Mouse (Mus musculus): ENCODE data around the gene Glb1. TPM values are rescaled to one million over a fixed set of nuclear protein-coding genes. Genes with fewer than 3 reads are reported as not detected.
"Not testable (repeated sequence)": the region's sequence is repeated elsewhere in the genome, so short reads cannot be mapped to it uniquely, and the experiment has no call there.

The Glb1 gene
- polyA plus RNA-seq, 2 experiments: 10.2 to 13.1 TPM

DNA sequence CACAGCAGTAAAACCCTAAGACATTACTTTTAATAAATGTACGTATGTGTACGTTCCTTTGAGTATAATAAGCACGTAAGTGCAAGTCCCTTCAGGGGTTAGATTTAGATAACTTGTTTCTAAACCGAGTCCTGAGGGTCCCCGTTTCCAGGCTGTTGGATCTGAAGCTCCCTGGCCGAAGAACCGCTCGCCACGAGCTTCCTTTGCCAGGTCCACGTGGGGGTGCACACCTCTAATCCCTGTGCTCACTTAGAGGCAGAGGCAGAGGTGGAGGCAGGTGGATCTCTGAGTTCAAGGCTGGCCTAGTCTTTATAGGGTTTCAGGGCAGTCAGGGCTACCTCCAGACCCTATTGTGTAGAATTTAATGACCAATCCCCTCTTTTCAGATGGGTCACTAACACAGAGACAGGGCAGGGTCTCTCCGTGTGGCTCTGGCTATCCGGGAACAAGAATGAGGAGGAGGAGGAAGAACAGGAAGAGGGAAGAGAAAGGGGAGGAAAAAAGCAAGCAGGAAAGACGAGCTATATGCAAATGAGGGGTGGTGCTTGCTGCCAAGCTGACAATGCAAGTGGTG, 117.1 kb downstream of the Glb1 start:
- H3K9me3 ChIP-seq (ENCODE audit: control insufficient read depth, low read length): peaks cover 1% of the 10 kb centered on the region; the same call in 1 of the 2 replicates
- H3K4me3 ChIP-seq (ENCODE audit: insufficient read depth in 1 of 2, low read depth in 2 of 2, low read length in 2 of 2): no peak overlapping the region
- TF ChIP-seq CTCF (IDR thresholded peaks at IDR 0.05; ENCODE audit: low read depth) (no peak), EP300 (IDR thresholded peaks at IDR 0.05; ENCODE audit: low read depth) (no peak)
- no peak overlapping the region for H3K9ac ChIP-seq (replicated peaks)
- H3K36me3 ChIP-seq (replicated peaks; ENCODE audit: control insufficient read depth, insufficient read depth, low read depth): peaks cover under 1% of the 10 kb centered on the region; the same call in 1 of the 2 replicates
- no peaks in the 10 kb centered on the region for H3K27me3 ChIP-seq (ENCODE audit: control insufficient read depth, insufficient read depth, low read length)
- no peak overlapping the region for H3K27ac ChIP-seq
- H3K4me2 ChIP-seq (ENCODE audit: low read depth): no peak overlapping the region
- WGBS (ENCODE audit: insufficient replicate concordance): 58% methylated on average over 13 of the region's 13 CpGs
- ATAC-seq (ENCODE audit: insufficient read depth) (no peak), DNase-seq (ENCODE audit: low read depth in 3 of 3, low spot score in 3 of 3) (no peak)
- 0 out of 4 replicates have a peak, but pooled peaks cover 0 to 2% of the 10 kb centered on the region in 2 experiments for H3K4me1 ChIP-seq (replicated peaks; ENCODE audit: control insufficient read depth in 2 of 2, insufficient read depth in 2 of 2, low read length in 1 of 2)

DNA sequence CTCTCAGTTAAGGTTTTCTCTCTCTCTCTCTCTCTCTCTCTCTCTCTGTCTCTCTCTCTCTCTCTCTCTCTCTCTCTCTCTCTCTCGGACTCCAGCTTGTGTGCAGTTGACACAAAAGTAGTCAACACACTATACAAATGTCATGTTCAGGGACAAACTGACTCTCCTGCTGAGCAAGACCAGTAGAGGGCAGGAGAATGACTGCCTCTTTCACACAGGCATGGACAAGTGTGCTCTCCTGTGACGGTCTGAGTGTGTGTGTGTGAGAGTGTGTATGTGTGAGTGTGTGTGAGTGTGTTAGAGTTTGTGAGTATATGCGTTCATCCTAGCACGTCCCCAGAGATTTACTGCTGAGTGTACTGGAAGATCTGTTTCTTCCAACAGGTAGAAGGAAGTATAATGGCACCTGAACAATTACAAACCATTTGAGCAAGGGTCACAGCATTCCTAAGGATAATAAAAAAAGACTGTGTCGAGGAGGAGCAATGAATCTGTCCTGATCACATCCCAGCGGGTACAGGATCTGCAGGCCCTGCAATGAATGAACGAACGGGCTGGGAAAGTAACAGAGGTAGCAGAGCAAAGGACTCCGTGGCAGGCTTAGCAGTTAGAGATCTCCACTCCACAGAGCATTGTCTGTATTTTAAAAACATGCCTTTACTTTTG, 118.1 kb downstream of the Glb1 start:
- H3K9me3 ChIP-seq (ENCODE audit: control insufficient read depth, low read length): no peaks in the 10 kb centered on the region
- H3K27ac ChIP-seq: no peak overlapping the region
- no peak overlapping the region for H3K4me3 ChIP-seq (ENCODE audit: insufficient read depth in 1 of 2, low read depth in 2 of 2, low read length in 2 of 2)
- 0 out of 4 replicates have a peak, but pooled peaks cover 0 to 2% of the 10 kb centered on the region in 2 experiments for H3K4me1 ChIP-seq (replicated peaks; ENCODE audit: control insufficient read depth in 2 of 2, insufficient read depth in 2 of 2, low read length in 1 of 2)
- no peak overlapping the region for H3K9ac ChIP-seq (replicated peaks)
- H3K27me3 ChIP-seq (ENCODE audit: control insufficient read depth, insufficient read depth, low read length): no peaks in the 10 kb centered on the region
- 52% methylated on average over 9 of the region's 9 CpGs for WGBS (ENCODE audit: insufficient replicate concordance)
- TF ChIP-seq CTCF (IDR thresholded peaks at IDR 0.05; ENCODE audit: low read depth): peak; percentile 47
- TF ChIP-seq EP300 (IDR thresholded peaks at IDR 0.05; ENCODE audit: low read depth): no peak
- no peak for ATAC-seq (ENCODE audit: insufficient read depth)
- H3K4me2 ChIP-seq (ENCODE audit: low read depth): no peak overlapping the region
- DNase-seq (ENCODE audit: low read depth in 3 of 3, low spot score in 3 of 3): no peak
- no peaks in the 10 kb centered on the region for H3K36me3 ChIP-seq (replicated peaks; ENCODE audit: control insufficient read depth, insufficient read depth, low read depth)

DNA sequence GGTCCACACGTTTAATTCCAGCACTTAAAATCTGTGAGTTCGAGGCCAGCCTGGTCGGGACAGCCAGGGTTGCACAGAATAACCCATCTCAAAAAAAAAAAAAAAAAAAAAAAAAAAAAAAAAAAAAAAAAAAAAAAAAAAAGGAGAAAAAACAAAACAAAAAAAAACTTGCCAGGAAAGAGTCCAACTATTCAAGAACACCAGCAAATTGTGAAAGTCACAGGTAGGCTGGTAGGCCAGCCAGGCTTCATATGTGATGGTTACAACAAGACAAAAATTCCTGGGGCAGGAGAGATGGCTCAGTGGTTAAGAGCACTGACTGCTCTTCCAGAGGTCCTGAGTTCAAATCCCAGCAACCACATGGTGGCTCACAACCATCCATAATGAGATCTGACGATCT, 119.7 kb downstream of the Glb1 start:
- WGBS (ENCODE audit: insufficient replicate concordance): 54% methylated on average over 4 of the region's 4 CpGs
- not testable (repeated sequence) for H3K4me1 ChIP-seq (replicated peaks; ENCODE audit: control insufficient read depth in 2 of 2, insufficient read depth in 2 of 2, low read length in 1 of 2); DNase-seq (ENCODE audit: low read depth in 3 of 3, low spot score in 3 of 3); H3K27ac ChIP-seq; H3K36me3 ChIP-seq (replicated peaks; ENCODE audit: control insufficient read depth, insufficient read depth, low read depth); H3K9me3 ChIP-seq (ENCODE audit: control insufficient read depth, low read length); H3K4me2 ChIP-seq (ENCODE audit: low read depth); H3K9ac ChIP-seq (replicated peaks); H3K4me3 ChIP-seq (ENCODE audit: insufficient read depth in 1 of 2, low read depth in 2 of 2, low read length in 2 of 2); H3K27me3 ChIP-seq (ENCODE audit: control insufficient read depth, insufficient read depth, low read length); ATAC-seq (ENCODE audit: insufficient read depth)

DNA sequence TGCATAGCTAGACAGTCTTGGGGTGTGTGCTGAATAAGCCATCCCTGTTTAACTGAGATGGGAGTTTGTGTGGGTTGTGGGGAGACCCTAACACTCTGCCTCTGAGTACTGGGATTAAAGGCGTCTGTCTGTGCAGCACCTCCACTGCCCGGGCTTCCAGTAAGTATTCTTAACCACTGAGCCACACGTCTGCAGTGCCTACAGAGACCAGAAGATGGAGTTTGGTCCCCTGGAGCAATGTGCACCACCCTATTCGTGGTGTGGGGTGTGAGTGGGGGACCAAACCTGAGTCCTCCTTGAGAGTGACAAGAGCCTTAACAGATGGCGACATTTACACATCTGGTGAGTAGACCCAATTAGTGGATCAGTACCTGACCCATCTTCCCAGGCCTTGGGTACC, 121.2 kb downstream of the Glb1 start:
- TF ChIP-seq CTCF (IDR thresholded peaks at IDR 0.05; ENCODE audit: low read depth): peak; percentile 38; the same call in 1 of the 2 replicates
- TF ChIP-seq EP300 (IDR thresholded peaks at IDR 0.05; ENCODE audit: low read depth): no peak
- Histone ChIP-seq H3K9me3 (ENCODE audit: control insufficient read depth, low read length) (no peaks in the 10 kb centered on the region), H3K36me3 (replicated peaks; ENCODE audit: control insufficient read depth, insufficient read depth, low read depth) (no peaks in the 10 kb centered on the region), H3K27me3 (ENCODE audit: control insufficient read depth, insufficient read depth, low read length) (no peaks in the 10 kb centered on the region), H3K4me1 (replicated peaks; ENCODE audit: control insufficient read depth in 2 of 2, insufficient read depth in 2 of 2, low read length in 1 of 2) (peaks cover 0 to 7% of the 10 kb centered on the region in 2 experiments; a peak in 1 of 4 replicates), H3K4me3 (ENCODE audit: insufficient read depth in 1 of 2, low read depth in 2 of 2, low read length in 2 of 2) (no peak overlapping the region), H3K4me2 (ENCODE audit: low read depth) (no peak overlapping the region), H3K27ac (no peak overlapping the region), H3K9ac (replicated peaks) (no peak overlapping the region)
- WGBS (ENCODE audit: insufficient replicate concordance): 33% methylated on average over 5 of the region's 5 CpGs
- DNase-seq (ENCODE audit: low read depth in 3 of 3, low spot score in 3 of 3) (no peak), ATAC-seq (ENCODE audit: insufficient read depth) (no peak)

DNA sequence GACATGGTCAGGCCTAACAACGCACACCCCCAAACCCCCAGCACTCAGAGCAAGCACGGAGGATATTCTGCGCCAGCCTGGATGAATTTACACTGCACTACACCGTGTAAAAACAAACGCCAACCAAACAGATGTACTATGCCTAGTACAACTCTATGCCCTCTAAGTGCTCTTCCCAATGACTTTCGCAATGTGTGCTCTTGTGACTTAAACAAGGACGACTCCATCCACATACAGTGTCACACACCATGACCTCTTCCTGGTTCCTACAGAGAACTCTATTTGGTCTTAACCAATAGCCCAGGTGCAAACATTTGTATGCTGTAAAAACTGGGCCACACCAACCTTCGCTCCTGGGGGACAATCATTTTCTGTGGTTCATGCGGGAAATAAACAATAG, 121.6 kb downstream of the Glb1 start:
- H3K9me3 ChIP-seq (ENCODE audit: control insufficient read depth, low read length): no peaks in the 10 kb centered on the region
- TF ChIP-seq EP300 (IDR thresholded peaks at IDR 0.05; ENCODE audit: low read depth) (no peak), CTCF (IDR thresholded peaks at IDR 0.05; ENCODE audit: low read depth) (no peak)
- H3K4me1 ChIP-seq (replicated peaks; ENCODE audit: control insufficient read depth in 2 of 2, insufficient read depth in 2 of 2, low read length in 1 of 2): peaks cover 0 to 7% of the 10 kb centered on the region in 2 experiments; a peak in 1 of 4 replicates
- no peak overlapping the region for H3K27ac ChIP-seq
- 65% methylated on average over 9 of the region's 9 CpGs for WGBS (ENCODE audit: insufficient replicate concordance)
- no peaks in the 10 kb centered on the region for H3K36me3 ChIP-seq (replicated peaks; ENCODE audit: control insufficient read depth, insufficient read depth, low read depth)
- ATAC-seq (ENCODE audit: insufficient read depth): peak; percentile 60
- peak in 1 of 3 experiments; percentile 20 for DNase-seq (ENCODE audit: low read depth in 3 of 3, low spot score in 3 of 3)
- no peak overlapping the region for H3K9ac ChIP-seq (replicated peaks)
- no peaks in the 10 kb centered on the region for H3K27me3 ChIP-seq (ENCODE audit: control insufficient read depth, insufficient read depth, low read length)
- no peak overlapping the region for H3K4me3 ChIP-seq (ENCODE audit: insufficient read depth in 1 of 2, low read depth in 2 of 2, low read length in 2 of 2)
- no peak overlapping the region for H3K4me2 ChIP-seq (ENCODE audit: low read depth)

Other genes starting within 250 kb of the Glb1 start
- not detected in 2 replicates for gene Bcl2a1c, start 70.9 kb upstream of the Glb1 start, polyA plus RNA-seq (2012; rRNA removed)
- gene Bcl2a1c, start 70.9 kb upstream of the Glb1 start, polyA plus RNA-seq (2014; fragmentation: Nextera tagmentation; extraction: Ambion mirVana): not detected in 2 replicates
- gene Crtap, start 10.4 kb upstream of the Glb1 start, polyA plus RNA-seq (2012; rRNA removed): 12.8 and 13.1 TPM in 2 replicates
- gene Crtap, start 10.4 kb upstream of the Glb1 start, polyA plus RNA-seq (2014; fragmentation: Nextera tagmentation; extraction: Ambion mirVana): 13.7 and 19.6 TPM in 2 replicates
- gene Tmppe, start within 50 bp of the Glb1 start, polyA plus RNA-seq (2012; rRNA removed): 1.2 TPM in 2 replicates
- gene Tmppe, start within 50 bp of the Glb1 start, polyA plus RNA-seq (2014; fragmentation: Nextera tagmentation; extraction: Ambion mirVana): 0.36 and 0.62 TPM in 2 replicates
- gene Ccr4, start 103.8 kb downstream of the Glb1 start, polyA plus RNA-seq (2012; rRNA removed): not detected in 2 replicates
- not detected in 2 replicates for gene Ccr4, start 103.8 kb downstream of the Glb1 start, polyA plus RNA-seq (2014; fragmentation: Nextera tagmentation; extraction: Ambion mirVana)
- not detected in 2 replicates for gene C130032M10Rik, start 114.6 kb downstream of the Glb1 start, polyA plus RNA-seq (2012; rRNA removed)
- gene C130032M10Rik, start 114.6 kb downstream of the Glb1 start, polyA plus RNA-seq (2014; fragmentation: Nextera tagmentation; extraction: Ambion mirVana): not detected in 2 replicates
- gene Trim71, start 163.3 kb downstream of the Glb1 start, polyA plus RNA-seq (2012; rRNA removed): 0.61 and 0.74 TPM in 2 replicates
- gene Trim71, start 163.3 kb downstream of the Glb1 start, polyA plus RNA-seq (2014; fragmentation: Nextera tagmentation; extraction: Ambion mirVana): 0.62 and 0.82 TPM in 2 replicates
- gene Cnot10, start 239.1 kb downstream of the Glb1 start, polyA plus RNA-seq (2012; rRNA removed): 16.3 and 20.7 TPM in 2 replicates
- gene Cnot10, start 239.1 kb downstream of the Glb1 start, polyA plus RNA-seq (2014; fragmentation: Nextera tagmentation; extraction: Ambion mirVana): 23.1 and 23.8 TPM in 2 replicates